Mouse (Mus musculus) left cerebral cortex, postnatal 14 days (tissue): ENCODE measurements at regions not wholly inside any gene's neighbourhood (a gene's known extent, or its start where the extent isn't known, plus 50 kb on each side); places are given as distances from the start of the nearest gene placed in this dataset.
A peak's percentile ranks its signal among the peaks of the same experiment; 100 is the strongest.

Source experiments
- DNase-seq, 2 experiments: peaks; one replicate each; pipeline ENCODE4 v3.0.0; 2021 to 2022; ENCODE audit warnings: low spot score in 2 of 2, mixed read lengths in 1 of 2
- intact Hi-C: fragments of 180-260 bp; cut with DNase I; formaldehyde crosslinking; loops from one replicate; pipeline ENCODE4 v1.15.1; 2025

DNA sequence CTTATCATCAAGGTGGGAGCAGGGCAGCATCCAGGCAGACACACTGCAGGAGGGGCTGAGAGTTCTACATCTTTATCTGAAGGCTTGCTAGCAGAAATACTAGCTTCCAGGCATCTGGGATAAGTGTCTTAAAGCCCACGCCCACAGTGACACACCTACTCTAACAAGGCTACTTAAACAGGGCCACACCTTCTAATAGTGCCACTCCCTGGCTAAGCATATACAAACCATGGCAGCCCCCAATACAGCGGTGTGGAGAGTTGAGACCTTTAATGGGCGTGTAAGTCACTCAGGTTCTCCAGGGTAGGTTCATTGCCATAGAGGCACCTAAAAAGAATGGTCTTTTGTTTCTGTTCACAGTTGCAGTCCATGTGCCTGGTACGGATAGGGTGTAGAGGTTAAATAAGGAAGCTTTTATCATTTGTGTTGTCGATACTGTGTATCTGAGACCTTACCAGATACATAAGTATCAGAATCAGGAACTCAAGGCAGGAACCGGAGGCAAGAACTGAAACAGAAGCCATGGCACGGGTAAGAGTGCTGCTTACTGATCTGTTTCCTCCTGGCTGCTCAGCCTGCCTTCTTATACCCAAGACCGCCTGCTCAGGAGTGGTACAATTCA is 69.0 kb upstream of the Atrnl1 start:
- DNase-seq = no peak
- intact Hi-C loops = no loop called here

DNA sequence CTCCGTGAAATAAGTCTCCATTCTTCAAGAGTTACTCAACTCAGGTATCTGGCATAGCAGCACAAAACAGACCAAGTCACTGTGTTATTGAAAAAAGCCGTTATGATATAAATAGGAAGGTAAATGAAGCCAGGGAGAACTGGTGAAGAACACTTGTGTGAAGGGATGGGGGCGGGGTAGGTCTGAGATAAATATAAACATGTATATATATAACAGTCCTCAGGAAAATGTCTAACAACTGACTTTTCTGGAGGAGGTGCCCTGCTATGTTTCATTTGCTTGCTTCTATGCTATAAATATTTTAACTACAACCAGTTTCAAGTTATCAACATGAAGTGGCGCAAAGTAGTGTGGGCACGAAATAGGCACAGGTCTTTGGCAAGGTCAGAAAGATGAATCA is 68.3 kb upstream of the Atrnl1 start:
- intact Hi-C loops = no loop called here
- DNase-seq = peak; percentile 37 to 78

DNA sequence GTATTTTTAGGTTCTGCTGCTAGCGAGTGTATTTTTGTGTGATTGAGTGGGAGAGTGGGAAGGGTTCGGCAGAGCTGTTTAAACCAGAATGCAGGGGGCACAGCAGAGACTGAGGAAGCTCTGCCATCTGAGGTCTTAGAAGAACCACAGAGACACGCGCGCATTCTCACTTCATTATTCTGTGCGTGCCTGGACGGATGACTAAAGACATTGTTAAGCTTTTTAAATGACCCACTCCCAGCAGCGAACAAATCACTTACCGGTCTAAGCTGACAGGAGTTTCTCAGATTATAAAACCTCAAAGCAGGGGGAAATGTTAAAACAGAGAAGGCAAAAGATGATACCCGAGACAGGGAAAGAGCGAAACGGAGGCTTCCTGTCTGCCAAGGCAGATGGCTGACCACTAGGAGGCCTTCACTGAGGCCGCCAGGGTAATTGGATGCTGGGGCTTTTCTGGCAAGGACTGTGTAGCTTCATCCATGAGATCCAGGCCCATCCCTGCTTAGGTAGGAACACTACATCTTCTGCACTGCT is 67.1 kb upstream of the Atrnl1 start:
- peak; percentile 75 to 87 for DNase-seq
- intact Hi-C loops = no loop called here

DNA sequence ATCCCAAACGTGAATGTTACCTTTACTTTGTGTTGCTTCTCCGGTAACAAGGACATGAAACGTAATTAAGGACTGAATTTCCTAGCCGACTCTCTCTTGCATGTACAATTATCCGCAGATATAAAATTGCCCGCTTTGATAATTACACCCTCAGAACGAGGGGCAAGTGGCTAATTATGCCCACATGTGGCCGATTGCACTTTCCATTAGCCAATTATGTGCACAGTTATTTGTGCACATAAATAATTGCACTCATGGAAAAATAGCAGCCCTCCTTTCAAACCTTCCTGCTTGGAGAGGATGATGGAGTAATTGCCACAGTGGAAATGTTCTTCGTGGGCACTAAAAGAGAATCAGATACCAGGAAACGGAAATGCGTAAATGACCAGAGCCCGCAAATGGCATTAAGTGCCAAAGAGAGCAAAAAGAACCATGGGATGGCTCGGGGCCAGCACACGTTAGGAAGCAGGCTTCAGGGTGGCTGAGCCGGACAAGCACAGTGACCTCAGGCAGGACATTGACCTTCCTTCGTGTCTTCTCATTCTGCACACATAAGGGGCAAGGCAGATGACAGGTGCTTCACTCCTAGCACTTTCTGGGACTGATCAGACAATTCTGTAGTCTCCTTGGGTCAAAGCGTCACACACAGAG is 66.5 kb upstream of the Atrnl1 start:
- intact Hi-C loops = no loop called here
- no peak for DNase-seq

DNA sequence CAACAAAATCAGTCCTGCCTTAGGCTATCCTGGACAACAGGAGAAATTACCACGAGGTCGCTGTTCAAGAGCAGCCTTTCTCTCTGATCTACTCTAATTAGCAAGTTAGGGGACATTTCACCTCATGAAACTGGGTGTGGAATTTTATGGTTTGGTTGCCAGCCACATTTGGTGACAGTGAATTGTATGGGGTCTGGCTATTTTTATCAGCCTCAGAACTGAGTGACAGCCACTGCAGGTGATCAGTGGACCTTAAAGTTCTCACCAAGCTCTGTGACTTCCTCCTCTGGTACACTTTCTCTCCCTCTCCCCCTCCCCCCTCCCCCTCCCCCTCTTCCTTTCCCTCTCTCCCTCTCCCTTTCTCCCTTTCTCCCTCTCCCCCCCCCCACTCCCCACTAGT is 65.8 kb upstream of the Atrnl1 start:
- intact Hi-C loops = no loop called here
- DNase-seq = no peak

DNA sequence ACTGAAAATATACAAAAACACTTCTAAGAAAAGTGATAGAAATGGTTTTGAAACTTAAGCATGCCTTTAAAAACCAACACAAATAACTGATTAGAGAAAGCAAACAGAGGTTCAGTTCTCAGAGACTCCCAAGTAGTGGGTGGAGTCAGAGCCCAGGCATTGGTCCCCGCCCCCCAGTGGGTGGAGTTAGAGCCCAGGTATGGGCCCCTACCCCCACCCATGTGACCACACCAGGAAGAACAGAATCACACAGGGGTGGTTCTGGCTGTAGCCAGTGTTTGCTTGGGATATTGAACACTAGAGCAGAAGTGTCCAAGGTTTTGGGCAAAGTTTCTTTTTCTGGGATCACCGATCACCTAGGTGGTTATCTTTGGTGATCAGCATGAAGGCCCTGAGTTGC is 64.8 kb upstream of the Atrnl1 start:
- no peak for DNase-seq
- intact Hi-C loops = no loop called here

DNA sequence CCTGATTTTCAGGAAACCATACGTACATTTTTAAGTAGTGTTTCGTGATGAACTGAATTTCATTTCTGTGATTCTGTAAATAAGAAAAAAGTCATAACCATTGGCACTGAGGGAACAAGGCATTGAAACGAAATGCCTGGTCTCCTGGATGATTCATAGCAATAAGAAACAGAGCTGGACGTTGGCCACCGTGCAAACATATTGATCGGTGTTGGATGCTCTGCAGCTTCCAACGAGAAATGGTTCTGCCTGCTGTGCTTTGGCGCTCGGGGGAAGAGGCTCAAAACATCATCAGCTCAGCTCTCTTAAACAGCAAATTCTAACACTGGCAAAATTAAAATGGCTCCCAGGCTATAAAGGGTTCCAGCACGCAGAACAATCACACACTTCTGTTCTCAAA is 64.3 kb upstream of the Atrnl1 start:
- intact Hi-C loops = no loop called here
- no peak for DNase-seq

DNA sequence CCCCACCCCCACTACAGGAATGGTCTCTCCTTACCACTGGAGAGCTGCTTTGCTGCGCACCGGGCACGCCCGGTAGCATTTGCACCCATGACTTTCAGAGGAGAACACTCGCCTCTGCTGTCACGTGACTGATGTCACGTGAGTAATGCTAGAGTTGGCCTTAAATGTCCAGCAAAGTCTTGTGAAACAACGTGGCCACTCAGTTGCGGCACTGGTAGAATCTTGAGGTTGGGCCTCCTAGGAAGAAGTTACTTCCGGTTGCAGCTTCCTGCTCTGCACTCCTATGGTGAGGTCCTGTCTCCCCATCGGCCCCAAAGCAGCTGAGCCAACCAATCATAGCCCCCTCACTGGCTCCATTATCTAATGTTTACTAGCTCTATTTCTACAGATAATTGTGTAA is 62.7 kb upstream of the Atrnl1 start:
- no peak for DNase-seq
- intact Hi-C loops = no loop called here

DNA sequence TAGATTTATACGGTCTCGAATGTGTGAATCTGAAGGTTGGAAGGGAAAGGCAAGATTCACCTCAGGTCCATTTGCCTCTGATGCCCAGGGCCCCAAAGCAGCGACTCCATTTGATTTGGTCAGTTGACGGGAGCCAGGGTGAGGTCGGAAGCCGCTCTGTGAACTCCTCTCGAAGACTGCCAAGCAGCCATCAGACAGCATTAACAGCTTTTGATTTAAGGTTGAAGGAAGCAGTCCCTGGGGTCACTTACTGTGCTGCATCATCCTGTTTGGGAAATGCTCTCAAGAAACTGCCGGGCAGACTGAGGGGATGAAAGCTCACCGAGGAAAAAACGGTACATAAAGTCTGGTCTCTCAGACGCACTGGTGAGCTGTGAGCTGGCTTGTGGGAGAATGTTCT is 62.2 kb upstream of the Atrnl1 start:
- intact Hi-C loops = no loop called here

DNA sequence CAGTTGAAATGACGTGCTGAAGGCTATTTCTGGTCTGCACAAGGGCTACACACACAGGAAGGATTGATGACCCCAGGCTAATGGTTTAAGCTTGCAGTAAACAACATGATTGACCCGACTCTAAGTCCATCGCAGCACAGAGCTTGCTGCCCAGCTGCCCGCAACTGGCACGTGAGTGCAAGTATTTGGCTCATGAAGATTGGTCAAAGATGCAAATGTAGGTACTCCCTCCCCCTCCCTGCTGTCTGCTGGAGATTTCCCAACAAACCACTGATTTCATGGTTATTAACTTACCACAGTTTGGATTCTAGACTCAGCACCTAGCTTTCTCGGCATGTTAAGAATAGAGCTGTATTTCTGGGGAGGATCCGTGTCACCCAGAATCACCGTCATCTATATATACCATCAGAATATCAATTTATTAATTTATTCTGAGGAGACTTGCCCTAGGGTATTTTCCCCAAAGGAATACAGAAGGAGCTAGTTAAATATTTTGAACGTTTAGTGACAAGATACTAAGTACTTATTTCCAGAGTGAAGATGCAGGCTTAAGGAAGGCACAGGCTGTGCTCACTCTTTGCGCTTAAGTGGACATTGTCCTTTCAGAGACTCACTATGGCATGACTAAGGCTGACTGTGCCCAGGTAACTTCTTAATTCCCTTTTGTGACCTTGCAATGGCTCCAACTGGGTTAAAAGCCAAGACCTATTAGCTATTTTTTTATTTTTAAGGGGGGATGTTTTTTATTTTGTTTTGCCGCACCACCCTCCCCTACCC is 57.7 kb upstream of the Atrnl1 start:
- DNase-seq = no peak
- intact Hi-C loops = no loop called here

More for the DNA sequence above, 62.2 kb upstream of the Atrnl1 start:
- DNase-seq = no peak

DNA sequence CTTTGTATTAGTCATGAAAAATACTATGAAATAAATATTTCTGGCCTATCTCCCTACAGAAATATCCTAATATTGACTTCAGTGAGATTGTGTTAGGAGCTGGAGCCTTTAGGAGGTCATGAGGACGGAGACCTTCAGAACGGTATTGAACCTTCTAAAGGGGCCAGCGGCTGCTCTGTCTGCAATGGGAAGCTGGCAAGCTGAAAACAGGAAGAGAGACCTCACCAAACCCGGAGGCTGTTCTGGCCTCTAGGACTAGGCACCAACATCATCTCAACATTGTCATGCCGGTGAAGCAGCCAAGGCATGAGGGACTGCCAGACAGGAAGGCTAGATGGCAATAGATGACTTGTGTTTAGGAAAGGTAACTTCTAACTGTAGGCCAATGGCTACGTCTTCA is 56.7 kb upstream of the Atrnl1 start:
- intact Hi-C loops = no loop called here
- DNase-seq = no peak

DNA sequence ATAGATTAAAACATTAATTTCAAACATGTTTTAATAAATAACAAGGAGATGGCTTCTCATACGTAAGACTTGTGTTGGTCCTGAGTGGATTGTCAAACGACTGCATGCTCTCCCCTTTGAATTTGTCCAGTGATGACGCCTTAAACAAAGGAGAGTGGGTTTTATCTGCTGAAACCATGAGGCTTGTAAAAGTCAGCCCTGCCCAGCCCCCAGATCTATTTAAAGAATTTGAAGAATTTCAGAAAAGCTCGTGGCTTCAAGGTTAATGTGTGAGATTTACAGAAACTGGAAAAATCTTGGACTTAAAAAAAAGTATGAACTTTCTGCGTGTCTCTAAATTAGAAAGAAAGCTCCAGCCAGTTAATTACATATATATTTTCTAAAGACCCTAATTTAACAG is 55.5 kb upstream of the Atrnl1 start:
- intact Hi-C loops = no loop called here
- no peak for DNase-seq

DNA sequence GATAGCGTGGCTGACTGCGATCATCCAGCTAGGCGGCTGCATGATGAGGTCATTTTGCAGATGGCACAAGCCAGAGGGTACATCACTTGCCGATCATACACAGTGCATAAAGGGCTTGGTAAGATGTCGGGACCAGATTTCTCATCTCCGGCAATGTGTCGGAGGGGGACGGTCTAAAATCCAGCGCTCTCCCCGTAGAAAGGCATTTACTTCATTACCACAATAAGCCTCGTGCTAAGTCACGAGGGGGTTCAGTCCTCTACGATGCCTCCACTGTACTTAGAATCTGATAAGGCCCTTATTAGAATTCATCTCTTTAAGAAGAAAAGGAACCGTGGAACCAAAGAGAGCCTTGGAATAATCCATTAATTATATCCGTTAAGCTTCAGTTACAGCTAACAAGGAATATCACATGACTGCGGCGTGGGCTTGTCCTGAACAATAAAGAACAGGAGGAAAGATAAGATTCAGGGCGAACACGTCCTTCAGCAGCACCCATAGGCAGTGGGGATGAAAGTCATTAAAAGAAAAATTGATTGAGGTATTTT is 52.3 kb upstream of the Atrnl1 start:
- intact Hi-C loops = no loop called here
- DNase-seq = no peak

DNA sequence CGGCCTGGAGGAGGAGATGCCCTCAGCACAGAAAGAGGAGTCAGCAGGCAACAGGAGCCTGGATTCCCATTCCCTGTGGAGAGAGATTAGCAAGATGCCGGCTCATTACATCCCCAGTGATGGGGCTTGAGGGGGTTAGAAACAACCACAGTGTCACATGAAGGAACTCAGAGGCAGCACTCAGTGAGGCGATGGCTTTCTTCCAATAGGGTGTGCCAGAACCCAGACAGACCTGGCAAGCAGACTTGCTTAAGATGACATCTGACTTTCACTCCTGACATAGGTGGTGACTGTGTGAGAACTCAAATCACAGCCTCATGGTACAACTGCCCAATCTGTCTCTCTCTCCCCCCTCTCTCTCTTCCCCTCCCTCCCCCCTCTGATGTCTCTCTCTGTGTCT is 50.1 kb upstream of the Atrnl1 start:
- no peak for DNase-seq
- intact Hi-C loops = no loop called here
